Mouse (Mus musculus): ENCODE results near the gene Gpbp1. TPM values are rescaled to one million over a fixed set of nuclear protein-coding genes. Genes with fewer than 3 reads are reported as not detected.

Gpbp1 gene
- polyA plus RNA-seq, 1 experiment from 2014 or later: 111 TPM

GRCm38 (mm10) chr13:111509385-111509784 lies 19.5 kb upstream of the Gpbp1 start:
- Histone ChIP-seq H3K36me3 (no peaks in the 10 kb centered on the region), H3K9me3 (no peaks in the 10 kb centered on the region), H3K4me3 (no peak overlapping the region), H3K27ac (replicated peaks) (no peak overlapping the region), H3K9ac (replicated peaks) (no peak overlapping the region), H3K27me3 (no peaks in the 10 kb centered on the region), H3K4me1 (no peaks in the 10 kb centered on the region), H3K4me2 (replicated peaks) (no peak overlapping the region)
- 30% methylated on average over 5 of the region's 5 CpGs for WGBS
- ATAC-seq (replicated peaks): no peak

GRCm38 (mm10) chr13:111508645-111509044 lies 18.7 kb upstream of the Gpbp1 start:
- Histone ChIP-seq H3K9me3 (no peaks in the 10 kb centered on the region), H3K4me3 (no peak overlapping the region), H3K27me3 (no peaks in the 10 kb centered on the region), H3K36me3 (no peaks in the 10 kb centered on the region), H3K4me1 (no peaks in the 10 kb centered on the region), H3K27ac (replicated peaks) (no peak overlapping the region), H3K9ac (replicated peaks) (no peak overlapping the region), H3K4me2 (replicated peaks) (no peak overlapping the region)
- 80% methylated on average over 6 of the region's 6 CpGs for WGBS
- no peak for ATAC-seq (replicated peaks)

DNA sequence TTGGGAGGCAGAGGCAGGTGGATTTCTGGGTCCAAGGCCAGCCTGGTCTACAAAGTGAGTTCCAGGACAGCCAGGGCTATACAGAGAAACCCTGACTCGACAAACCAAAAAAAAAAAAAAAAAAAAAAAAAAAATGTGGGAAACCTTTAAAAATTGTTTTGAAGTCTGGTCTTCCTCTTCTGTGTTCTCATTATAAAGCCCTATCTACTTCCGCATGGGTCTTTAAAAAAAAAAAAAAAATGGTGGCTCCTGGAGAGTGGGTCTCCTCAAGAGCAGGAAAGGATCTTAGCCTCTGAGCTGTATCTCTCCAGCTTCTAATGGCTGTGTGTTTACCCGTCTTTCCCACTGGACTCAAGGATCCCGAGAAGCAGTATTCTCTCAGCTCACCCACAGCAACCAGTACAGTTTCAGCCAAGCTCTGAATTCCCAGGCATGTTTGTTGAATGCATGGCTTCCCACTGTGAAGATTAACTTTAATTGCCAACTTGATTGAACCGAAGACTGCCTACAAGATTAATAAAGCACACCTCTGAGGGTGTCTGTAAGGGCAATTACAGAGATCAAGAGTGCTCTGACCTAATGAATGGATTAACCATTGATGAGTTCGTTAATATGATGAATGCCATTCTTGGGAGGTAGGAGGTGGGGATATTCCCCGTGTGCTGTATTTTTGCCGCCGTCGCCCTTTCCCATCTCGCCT lies 4.6 kb upstream of the Gpbp1 start:
- H3K4me3 ChIP-seq: no peak overlapping the region
- peaks cover 10% of the 10 kb centered on the region; the same call in 1 of the 2 replicates for H3K4me1 ChIP-seq
- H3K9me3 ChIP-seq: no peaks in the 10 kb centered on the region
- no peak for ATAC-seq (replicated peaks)
- H3K27ac ChIP-seq (replicated peaks): no peak overlapping the region
- no peak overlapping the region for H3K4me2 ChIP-seq (replicated peaks)
- H3K36me3 ChIP-seq: no peaks in the 10 kb centered on the region
- WGBS: 14% methylated on average over 11 of the region's 11 CpGs
- no peak overlapping the region for H3K9ac ChIP-seq (replicated peaks)
- H3K27me3 ChIP-seq: peaks cover 41% of the 10 kb centered on the region

DNA sequence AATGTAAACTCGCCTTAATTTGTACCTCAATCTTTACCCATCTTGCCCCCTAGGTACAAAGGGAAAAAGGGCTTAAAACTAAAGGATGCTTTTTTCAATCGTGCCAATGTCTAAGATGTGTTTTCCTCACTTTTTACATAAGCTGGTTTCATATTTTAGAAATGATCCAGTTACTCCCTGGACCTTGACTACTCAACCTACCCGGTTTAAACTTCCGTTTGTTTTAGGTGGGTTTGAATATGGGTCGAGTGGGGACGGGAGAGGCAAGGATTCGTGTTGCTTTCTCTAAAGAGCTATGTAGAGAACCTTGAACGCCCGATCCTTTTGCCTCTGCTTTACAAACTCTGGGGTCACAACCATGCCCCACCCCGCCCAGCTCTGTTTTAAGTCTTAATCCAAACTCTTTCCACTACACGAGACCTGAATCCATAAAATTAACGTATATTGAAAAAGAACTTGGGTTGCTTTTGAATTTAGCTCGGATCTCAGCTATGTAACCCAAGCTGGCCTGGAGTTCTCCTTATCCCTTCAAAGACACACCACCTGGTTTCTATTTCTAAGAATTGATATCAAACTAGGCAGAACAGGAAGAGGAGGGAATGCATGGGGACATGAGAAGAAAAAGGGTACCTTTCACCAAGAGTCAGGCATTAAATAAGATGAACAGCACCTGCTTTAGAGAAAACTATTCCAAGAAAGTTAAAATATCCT lies 1.3 kb upstream of the Gpbp1 start:
- H3K4me3 ChIP-seq: peak overlapping the region; percentile 79
- H3K4me1 ChIP-seq: peaks cover 29% of the 10 kb centered on the region
- no peaks in the 10 kb centered on the region for H3K9me3 ChIP-seq
- H3K27ac ChIP-seq (replicated peaks): no peak overlapping the region
- no peak for ATAC-seq (replicated peaks)
- H3K36me3 ChIP-seq: no peaks in the 10 kb centered on the region
- H3K9ac ChIP-seq (replicated peaks): peak overlapping the region; percentile 61; the same call in 1 of the 2 replicates
- 20% methylated on average over 13 of the region's 13 CpGs for WGBS
- peaks cover 36% of the 10 kb centered on the region for H3K27me3 ChIP-seq
- peak overlapping the region; percentile 70 for H3K4me2 ChIP-seq (replicated peaks)

GRCm38 (mm10) chr13:111489502-111489801 lies 459 bp downstream of the Gpbp1 start:
- no peak for ATAC-seq (replicated peaks)
- Histone ChIP-seq H3K4me3 (peak overlapping the region; percentile 79), H3K9ac (replicated peaks) (peak overlapping the region; percentile 68), H3K36me3 (no peaks in the 10 kb centered on the region), H3K27ac (replicated peaks) (peak overlapping the region; percentile 97), H3K9me3 (no peaks in the 10 kb centered on the region), H3K27me3 (peaks cover 25% of the 10 kb centered on the region), H3K4me2 (replicated peaks) (no peak overlapping the region; the same call in 1 of the 2 replicates), H3K4me1 (peaks cover 43% of the 10 kb centered on the region)
- WGBS: 1% methylated on average over 21 of the region's 33 CpGs

GRCm38 (mm10) chr13:111488651-111489501 lies 1.0 kb downstream of the Gpbp1 start:
- Histone ChIP-seq H3K36me3 (no peaks in the 10 kb centered on the region), H3K9ac (replicated peaks) (peak overlapping the region; percentile 68), H3K4me3 (peak overlapping the region; percentile 79), H3K27ac (replicated peaks) (peak overlapping the region; percentile 97), H3K9me3 (no peaks in the 10 kb centered on the region), H3K27me3 (peaks cover 25% of the 10 kb centered on the region), H3K4me1 (peaks cover 47% of the 10 kb centered on the region), H3K4me2 (replicated peaks) (peak overlapping the region; percentile 97)
- ATAC-seq (replicated peaks): peak; percentile 28
- WGBS: under 1% methylated on average over 88 of the region's 98 CpGs

- no peak for ATAC-seq (replicated peaks)
- no peaks in the 10 kb centered on the region for H3K27me3 ChIP-seq
- 86% methylated on average over 2 of the region's 2 CpGs for WGBS
- H3K4me2 ChIP-seq (replicated peaks): no peak overlapping the region
- no peak overlapping the region for H3K27ac ChIP-seq (replicated peaks)
- no peak overlapping the region for H3K4me3 ChIP-seq
- peaks cover 39% of the 10 kb centered on the region for H3K4me1 ChIP-seq
- no peaks in the 10 kb centered on the region for H3K9me3 ChIP-seq
- no peak overlapping the region for H3K9ac ChIP-seq (replicated peaks)
- no peaks in the 10 kb centered on the region for H3K36me3 ChIP-seq
Measured at GRCm38 (mm10) chr13:111477695-111478094, 12.2 kb downstream of the Gpbp1 start.

GRCm38 (mm10) chr13:111470562-111471237 lies 19.2 kb downstream of the Gpbp1 start:
- H3K9ac ChIP-seq (replicated peaks): no peak overlapping the region
- H3K27ac ChIP-seq (replicated peaks): no peak overlapping the region
- H3K27me3 ChIP-seq: no peaks in the 10 kb centered on the region
- 0 out of 2 replicates have a peak, but pooled peaks cover under 1% of the 10 kb centered on the region for H3K36me3 ChIP-seq
- H3K4me1 ChIP-seq: peaks cover 30% of the 10 kb centered on the region
- H3K4me3 ChIP-seq: no peak overlapping the region
- no peak overlapping the region for H3K4me2 ChIP-seq (replicated peaks)
- no peaks in the 10 kb centered on the region for H3K9me3 ChIP-seq
- WGBS: 67% methylated on average over 3 of the region's 3 CpGs
- no peak for ATAC-seq (replicated peaks)

GRCm38 (mm10) chr13:111467350-111467749 lies 22.6 kb downstream of the Gpbp1 start:
- H3K27ac ChIP-seq (replicated peaks): no peak overlapping the region
- peaks cover 12% of the 10 kb centered on the region for H3K4me1 ChIP-seq
- H3K4me3 ChIP-seq: no peak overlapping the region
- no peak for ATAC-seq (replicated peaks)
- 0 out of 2 replicates have a peak, but pooled peaks cover 3% of the 10 kb centered on the region for H3K36me3 ChIP-seq
- 91% methylated on average over 3 of the region's 3 CpGs for WGBS
- no peak overlapping the region for H3K9ac ChIP-seq (replicated peaks)
- no peaks in the 10 kb centered on the region for H3K9me3 ChIP-seq
- H3K27me3 ChIP-seq: no peaks in the 10 kb centered on the region
- no peak overlapping the region for H3K4me2 ChIP-seq (replicated peaks)

GRCm38 (mm10) chr13:111461424-111461823 lies 28.5 kb downstream of the Gpbp1 start:
- Histone ChIP-seq H3K27ac (replicated peaks) (no peak overlapping the region), H3K9me3 (no peaks in the 10 kb centered on the region), H3K27me3 (no peaks in the 10 kb centered on the region), H3K9ac (replicated peaks) (no peak overlapping the region), H3K4me3 (no peak overlapping the region), H3K36me3 (0 out of 2 replicates have a peak, but pooled peaks cover 3% of the 10 kb centered on the region), H3K4me1 (0 out of 2 replicates have a peak, but pooled peaks cover 3% of the 10 kb centered on the region), H3K4me2 (replicated peaks) (no peak overlapping the region)
- WGBS: 0% methylated on average over 1 of the region's 1 CpGs
- ATAC-seq (replicated peaks): peak; percentile 51; the same call in 1 of the 2 replicates

- WGBS: 84% methylated on average over 2 of the region's 2 CpGs
- no peak overlapping the region for H3K4me2 ChIP-seq (replicated peaks)
- no peak for ATAC-seq (replicated peaks)
Measured at GRCm38 (mm10) chr13:111456790-111457189, 33.1 kb downstream of the Gpbp1 start.

More at GRCm38 (mm10) chr13:111456790-111457189, 33.1 kb downstream of the Gpbp1 start:
- Histone ChIP-seq H3K9ac (replicated peaks) (no peak overlapping the region), H3K36me3 (0 out of 2 replicates have a peak, but pooled peaks cover 3% of the 10 kb centered on the region), H3K4me1 (0 out of 2 replicates have a peak, but pooled peaks cover 3% of the 10 kb centered on the region), H3K27me3 (no peaks in the 10 kb centered on the region), H3K9me3 (no peaks in the 10 kb centered on the region), H3K4me3 (no peak overlapping the region), H3K27ac (replicated peaks) (no peak overlapping the region)

Measured in forebrain, embryonic 15.5 days (tissue).